Mouse (Mus musculus) activated CD4-positive, CD25-positive, alpha-beta regulatory T cell, adult 9 weeks (primary cell): ENCODE results near the gene Asb11. TPM values are rescaled to one million over a fixed set of nuclear protein-coding genes. Genes with fewer than 3 reads are reported as not detected.

Experiments used
- polyA plus RNA-seq: library from polyadenylated mRNA; unstranded; fragments of 100-300 nt; shearing (Covaris generic); gene quantifications from one replicate; pipeline ENCODE4 v1.2.1, GENCODE M21; 2017

Gene Asb11
- not detected for polyA plus RNA-seq

DNA sequence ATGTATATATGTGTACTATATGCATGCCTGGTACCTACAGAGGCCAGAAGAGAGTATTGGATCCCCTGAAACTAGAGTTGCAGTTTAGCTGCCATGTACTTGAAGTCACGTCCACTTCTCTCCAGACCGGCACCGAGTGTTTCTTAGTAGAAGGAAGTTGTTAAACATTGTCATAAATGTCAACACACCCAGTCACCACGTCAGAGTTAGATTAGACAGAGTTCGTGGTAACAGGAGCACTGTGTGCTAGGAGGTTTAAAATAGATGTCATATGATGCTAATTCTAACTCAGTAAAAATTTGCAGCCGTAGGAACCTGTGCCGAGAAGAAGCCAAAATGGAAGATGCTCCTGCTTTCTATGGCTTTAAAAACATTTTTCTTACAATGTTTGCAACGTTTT lies at the start of gene Asb11:
Gene Asb11 (plus strand): TSS at position 286 of the 400 bp plus-strand sequence.

GRCm38 (mm10) chrX:164419471-164419939 lies 17.3 kb upstream of the Asb11 start, which contains the start of gene Piga:
TSS of gene Piga (plus strand) at chrX:164419787.

GRCm38 (mm10) chrX:164505709-164506498 lies 69.1 kb downstream of the Asb11 start, which contains the start of gene Asb9:
TSS of gene Asb9 (plus strand) at chrX:164506327.

Other genes starting within 250 kb of the Asb11 start
- not detected for gene Bmx, start 178.8 kb upstream of the Asb11 start, polyA plus RNA-seq
- gene Pir, start 167.6 kb upstream of the Asb11 start, polyA plus RNA-seq = 0.24 TPM
- not detected for gene Vegfd, start 63.6 kb upstream of the Asb11 start, polyA plus RNA-seq
- gene Piga, start 17.2 kb upstream of the Asb11 start, polyA plus RNA-seq = 12.3 TPM
- not detected for gene Asb9, start 69.3 kb downstream of the Asb11 start, polyA plus RNA-seq